Mouse (Mus musculus): ENCODE measurements around the gene Tnni1. TPM values are rescaled to one million over a fixed set of nuclear protein-coding genes. Genes with fewer than 3 reads are reported as not detected.
A peak's percentile ranks its signal among the peaks of the same experiment; 100 is the strongest.

Tnni1 gene
- polyA plus RNA-seq, 1 experiment, result 3,569 TPM

DNA sequence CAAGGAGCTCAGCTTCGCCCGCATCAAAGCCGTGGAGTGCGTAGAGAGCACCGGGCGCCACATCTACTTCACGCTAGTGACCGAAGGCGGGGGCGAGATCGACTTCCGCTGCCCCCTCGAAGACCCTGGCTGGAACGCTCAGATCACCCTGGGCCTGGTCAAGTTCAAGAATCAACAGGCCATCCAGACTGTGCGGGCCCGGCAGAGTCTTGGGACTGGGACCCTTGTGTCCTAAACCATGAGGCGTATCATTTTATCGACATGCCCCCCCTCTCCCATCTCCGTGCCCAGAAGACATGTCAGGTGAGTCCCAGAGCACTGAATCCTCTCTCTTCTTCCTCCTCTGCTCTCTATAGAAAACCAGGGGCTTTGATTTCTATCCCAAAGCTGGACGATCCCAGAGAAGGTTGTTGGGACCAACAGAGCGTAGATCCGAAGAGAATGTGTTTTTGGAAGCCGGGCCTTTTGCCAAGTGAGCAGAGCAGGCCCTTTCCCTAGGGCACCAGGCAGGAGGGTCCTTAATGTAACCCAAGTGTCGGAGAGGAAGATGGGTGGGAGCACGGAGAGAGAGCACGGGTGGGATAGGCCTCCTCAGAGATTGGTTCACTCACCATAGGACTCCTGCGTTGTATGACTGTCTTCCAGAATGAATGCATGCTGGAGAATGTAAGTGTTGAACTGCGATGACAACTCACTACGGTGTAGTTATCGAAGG, 12.5 kb upstream of the Tnni1 start:
- Histone ChIP-seq H3K27me3 (ENCODE audit: control insufficient read depth, insufficient read depth, insufficient read length) (no peaks in the 10 kb centered on the region), H3K4me2 (ENCODE audit: low read depth) (peak overlapping the region; percentile 89), H3ac (ENCODE audit: control insufficient read depth, insufficient read length) (peak overlapping the region; percentile 78), H3K4me3 (peak overlapping the region; percentile 100), H3K36me3 (ENCODE audit: control insufficient read depth, insufficient read depth) (peaks cover 21% of the 10 kb centered on the region), H3K79me2 (ENCODE audit: control insufficient read depth, insufficient read depth) (peaks cover 38% of the 10 kb centered on the region)
- TF ChIP-seq MYOD1 (IDR thresholded peaks at IDR 0.05; ENCODE audit: control insufficient read depth in 1 of 3, insufficient read length in 2 of 3, low read depth in 2 of 3), result no peak
- TF ChIP-seq POLR2AphosphoS2 (IDR thresholded peaks at IDR 0.05; ENCODE audit: insufficient read length, low read depth), result peak; percentile 5

DNA sequence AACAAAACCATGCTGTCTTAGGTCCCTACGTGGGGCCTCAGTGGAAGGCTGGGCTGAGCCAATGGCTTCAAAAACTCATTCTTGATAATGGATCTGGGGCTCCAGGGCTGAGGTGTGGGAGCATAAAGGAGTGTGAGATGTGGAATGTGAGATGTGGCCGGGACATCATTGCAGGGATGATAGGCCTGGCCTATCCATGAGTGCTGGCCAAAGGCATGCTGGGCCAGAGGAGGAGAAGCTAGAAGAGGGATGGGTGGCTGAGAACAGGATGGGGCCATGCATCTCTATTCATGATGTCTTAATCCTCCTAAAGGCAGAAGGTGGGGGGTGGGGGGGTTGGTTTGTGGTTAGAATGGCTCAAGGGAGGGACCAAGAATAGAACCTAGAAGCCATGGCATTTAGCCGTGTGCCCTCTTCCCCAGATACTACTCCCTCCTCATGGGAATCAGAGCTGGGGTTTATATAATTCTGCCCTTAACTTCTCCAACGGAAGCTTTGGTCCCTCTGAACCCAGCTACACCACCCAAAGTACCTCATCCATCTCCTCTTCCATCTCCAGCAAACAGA, 11.8 kb upstream of the Tnni1 start:
- peaks cover 21% of the 10 kb centered on the region for H3K36me3 ChIP-seq (ENCODE audit: control insufficient read depth, insufficient read depth)
- peak overlapping the region; percentile 78 for H3ac ChIP-seq (ENCODE audit: control insufficient read depth, insufficient read length)
- TF ChIP-seq TCF3 (IDR thresholded peaks at IDR 0.05; ENCODE audit: insufficient read length, low read depth) (no peak), POLR2A (IDR thresholded peaks at IDR 0.05; ENCODE audit: insufficient read length, low read depth) (peak; percentile 47), POLR2AphosphoS2 (IDR thresholded peaks at IDR 0.05; ENCODE audit: insufficient read length, low read depth) (peak; percentile 71), CEBPB (IDR thresholded peaks at IDR 0.05; ENCODE audit: insufficient read depth, poor library complexity, severe bottlenecking) (no peak)
- peaks cover 38% of the 10 kb centered on the region for H3K79me2 ChIP-seq (ENCODE audit: control insufficient read depth, insufficient read depth)
- peak overlapping the region; percentile 100 for H3K4me3 ChIP-seq
- H3K4me2 ChIP-seq (ENCODE audit: low read depth), result peak overlapping the region; percentile 89
- no peaks in the 10 kb centered on the region for H3K27me3 ChIP-seq (ENCODE audit: control insufficient read depth, insufficient read depth, insufficient read length)

DNA sequence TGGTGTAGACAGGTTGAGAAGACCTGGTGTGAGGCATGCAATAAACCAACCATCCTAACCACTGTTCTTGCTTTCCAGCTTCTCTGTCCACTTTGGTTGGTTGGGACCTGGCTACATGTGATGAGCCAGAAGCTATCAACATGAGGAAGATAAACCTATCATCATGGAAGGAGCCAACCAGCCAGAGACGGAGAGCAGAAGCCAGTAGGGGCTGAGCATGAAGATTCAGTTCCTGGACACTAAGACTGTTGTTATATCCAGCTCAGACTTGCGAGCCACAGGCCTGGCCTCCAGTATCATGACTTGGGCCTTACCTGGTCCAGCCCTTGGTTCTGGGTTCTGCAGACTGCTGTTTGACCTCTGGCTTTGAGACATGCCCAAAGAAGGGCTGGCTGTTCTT, 10.8 kb upstream of the Tnni1 start:
- no peaks in the 10 kb centered on the region for H3K27me3 ChIP-seq (ENCODE audit: control insufficient read depth, insufficient read depth, insufficient read length)
- peaks cover 21% of the 10 kb centered on the region for H3K36me3 ChIP-seq (ENCODE audit: control insufficient read depth, insufficient read depth)
- H3K79me2 ChIP-seq (ENCODE audit: control insufficient read depth, insufficient read depth), result peaks cover 38% of the 10 kb centered on the region
- TF ChIP-seq POLR2AphosphoS2 (IDR thresholded peaks at IDR 0.05; ENCODE audit: insufficient read length, low read depth) (peak; percentile 58), SRF (IDR thresholded peaks at IDR 0.05; ENCODE audit: control insufficient read depth, insufficient read length, low read depth) (no peak), POLR2A (IDR thresholded peaks at IDR 0.05; ENCODE audit: insufficient read length, low read depth) (peak; percentile 1)
- no peak overlapping the region for H3ac ChIP-seq (ENCODE audit: control insufficient read depth, insufficient read length)
- H3K4me2 ChIP-seq (ENCODE audit: low read depth), result peak overlapping the region; percentile 89
- peak overlapping the region; percentile 100 for H3K4me3 ChIP-seq

DNA sequence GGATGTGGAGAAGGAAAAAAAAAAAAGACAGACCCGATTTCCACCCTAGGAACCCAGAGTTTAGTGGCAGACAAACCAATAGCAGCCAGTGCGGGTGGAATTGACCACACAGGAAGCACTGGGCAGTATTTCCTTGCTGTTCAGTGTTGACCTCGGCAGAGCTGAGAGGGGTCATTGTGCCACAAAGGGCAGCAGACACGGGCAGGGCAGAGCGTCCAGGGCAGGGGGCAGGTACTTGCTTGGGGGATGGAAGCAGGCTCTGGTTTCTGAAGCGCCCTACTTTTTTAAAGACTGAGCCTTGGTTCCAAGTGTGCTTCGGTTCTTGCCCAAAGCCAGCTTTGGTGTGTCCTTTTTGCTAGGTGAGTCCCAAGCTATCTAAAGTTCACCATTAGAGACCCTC, 9.0 kb upstream of the Tnni1 start:
- peak overlapping the region; percentile 100 for H3K4me3 ChIP-seq
- peak overlapping the region; percentile 11 for H3ac ChIP-seq (ENCODE audit: control insufficient read depth, insufficient read length)
- peak overlapping the region; percentile 89 for H3K4me2 ChIP-seq (ENCODE audit: low read depth)
- H3K79me2 ChIP-seq (ENCODE audit: control insufficient read depth, insufficient read depth), result peaks cover 38% of the 10 kb centered on the region
- TF ChIP-seq POLR2A (IDR thresholded peaks at IDR 0.05; ENCODE audit: insufficient read length, low read depth) (peak; percentile 26), CEBPB (IDR thresholded peaks at IDR 0.05; ENCODE audit: insufficient read depth, poor library complexity, severe bottlenecking) (no peak), TCF3 (IDR thresholded peaks at IDR 0.05; ENCODE audit: insufficient read length, low read depth) (no peak), TCF12 (IDR thresholded peaks at IDR 0.05; ENCODE audit: insufficient read depth, poor library complexity, severe bottlenecking) (no peak), E2F4 (IDR thresholded peaks at IDR 0.05; ENCODE audit: insufficient read depth) (no peak), POLR2AphosphoS2 (IDR thresholded peaks at IDR 0.05; ENCODE audit: insufficient read length, low read depth) (peak; percentile 90)
- H3K36me3 ChIP-seq (ENCODE audit: control insufficient read depth, insufficient read depth), result peaks cover 21% of the 10 kb centered on the region
- no peaks in the 10 kb centered on the region for H3K27me3 ChIP-seq (ENCODE audit: control insufficient read depth, insufficient read depth, insufficient read length)

DNA sequence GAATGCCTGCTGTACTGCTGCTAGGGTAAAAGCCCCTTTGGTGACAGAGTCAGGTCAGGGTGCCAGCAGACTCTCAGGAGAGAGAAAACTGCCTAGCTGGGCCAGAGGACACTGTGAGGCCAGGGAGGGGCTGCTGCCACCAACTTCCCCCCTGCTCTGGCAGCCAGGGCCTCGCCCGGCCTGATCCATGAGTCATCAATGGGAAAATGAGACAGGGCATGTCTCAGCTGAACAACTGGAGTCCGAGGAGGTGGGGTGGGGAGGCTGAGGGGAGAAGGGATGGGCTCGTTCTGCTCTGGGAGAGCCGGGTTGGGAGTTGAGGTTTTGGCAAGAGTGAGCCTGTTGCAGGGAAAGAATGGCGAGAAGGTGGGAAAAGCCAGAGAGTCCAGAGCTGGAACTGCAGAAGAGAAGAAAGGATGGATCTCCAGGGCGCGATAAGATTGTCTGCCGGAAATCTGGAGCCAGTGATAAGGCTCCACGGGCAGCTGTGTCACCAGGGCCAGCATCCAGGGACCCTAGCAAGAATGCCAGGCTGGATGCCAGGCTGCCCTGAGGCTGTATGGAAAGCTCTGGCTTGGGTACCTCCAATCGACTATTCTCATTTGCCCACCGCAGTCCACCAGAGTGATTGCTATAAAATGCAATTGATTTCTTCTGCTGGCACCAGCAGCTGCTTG, 8.2 kb upstream of the Tnni1 start:
- Histone ChIP-seq H3K36me3 (ENCODE audit: control insufficient read depth, insufficient read depth) (peaks cover 21% of the 10 kb centered on the region), H3ac (ENCODE audit: control insufficient read depth, insufficient read length) (peak overlapping the region; percentile 11), H3K4me3 (peak overlapping the region; percentile 100), H3K79me2 (ENCODE audit: control insufficient read depth, insufficient read depth) (peaks cover 38% of the 10 kb centered on the region), H3K27me3 (ENCODE audit: control insufficient read depth, insufficient read depth, insufficient read length) (no peaks in the 10 kb centered on the region), H3K4me2 (ENCODE audit: low read depth) (peak overlapping the region; percentile 89)
- peak; percentile 67 for TF ChIP-seq POLR2A (IDR thresholded peaks at IDR 0.05; ENCODE audit: insufficient read length, low read depth)
- no peak for TF ChIP-seq REST (IDR thresholded peaks at IDR 0.05; ENCODE audit: insufficient read depth, insufficient read length)
- TF ChIP-seq E2F4 (IDR thresholded peaks at IDR 0.05; ENCODE audit: insufficient read depth), result no peak
- no peak for TF ChIP-seq USF1 (IDR thresholded peaks at IDR 0.05; ENCODE audit: low read depth)
- peak; percentile 51 for TF ChIP-seq TCF12 (IDR thresholded peaks at IDR 0.05; ENCODE audit: insufficient read depth, poor library complexity, severe bottlenecking)
- TF ChIP-seq POLR2AphosphoS2 (IDR thresholded peaks at IDR 0.05; ENCODE audit: insufficient read length, low read depth), result peak; percentile 70
- TF ChIP-seq MYOD1 (IDR thresholded peaks at IDR 0.05; ENCODE audit: control insufficient read depth in 1 of 3, insufficient read length in 2 of 3, low read depth in 2 of 3), result peak in 2 of 3 experiments; percentile 80 to 89
- TF ChIP-seq MYOG (IDR thresholded peaks at IDR 0.05; ENCODE audit: control insufficient read depth in 1 of 3, insufficient read depth in 1 of 3, insufficient read length in 2 of 3, low read depth in 2 of 3), result peak; percentile 41 to 91 (median 49)

Data from myocyte (in vitro differentiated cells).